Mouse (Mus musculus) CH12.LX (cell line): Measurements from ENCODE around the gene Tmem30b. TPM values are rescaled to one million over a fixed set of nuclear protein-coding genes. Genes with fewer than 3 reads are reported as not detected.

Source experiments
- DNase-seq: peaks from one replicate; pipeline ENCODE4 v3.0.0-alpha.2; 2013; ENCODE audit errors: extremely low read depth
- H3K27ac ChIP-seq: 2 replicates; pipeline ENCODE4 v1.5.1; 2012; ENCODE audit warnings: low read depth, mild to moderate bottlenecking, control low read depth, moderate library complexity; ENCODE audit not compliant: insufficient read depth
- H3K27me3 ChIP-seq: replicated peaks from 2 replicates; pipeline ENCODE3; 2012; ENCODE audit warnings: inconsistent platforms
- H3K36me3 ChIP-seq, 2 experiments: replicated peaks in 1 of 2; 2 replicates each; pipeline versions ENCODE3 to v1.6.1; 2012; ENCODE audit warnings: inconsistent platforms in 1 of 2, low read length in 1 of 2, mild to moderate bottlenecking in 1 of 2, mixed read lengths in 1 of 2, moderate library complexity in 1 of 2; ENCODE audit not compliant: control insufficient read depth in 1 of 2, insufficient read depth in 1 of 2
- H3K4me1 ChIP-seq, 2 experiments: 2 replicates each; pipeline ENCODE4 v1.6.1; 2012; ENCODE audit warnings: inconsistent platforms in 1 of 2, moderate library complexity in 1 of 2; ENCODE audit not compliant: insufficient read depth in 2 of 2, control insufficient read depth in 1 of 2
- H3K4me2 ChIP-seq: 2 replicates; pipeline ENCODE4 v1.6.1; 2012; ENCODE audit warnings: low read depth, mild to moderate bottlenecking, control low read depth; ENCODE audit not compliant: poor library complexity, insufficient read depth, severe bottlenecking
- H3K4me3 ChIP-seq, 3 experiments: fragments of 150-350 bp in 1 of 3; sonication (generic) in 1 of 3; replicated peaks in 1 of 3; 2 replicates each; pipeline versions ENCODE3 to v1.5.1; 2011 to 2012; ENCODE audit warnings: low read depth in 2 of 3, low read length in 2 of 3, mild to moderate bottlenecking in 2 of 3, moderate library complexity in 2 of 3, control low read depth in 1 of 3, improper control_type of control experiment in 1 of 3, inconsistent platforms in 1 of 3, mixed read lengths in 1 of 3; ENCODE audit not compliant: poor library complexity in 1 of 3
- H3K79me2 ChIP-seq: replicated peaks from 2 replicates; pipeline ENCODE4 v1.6.1; 2012; ENCODE audit warnings: mild to moderate bottlenecking, moderate library complexity; ENCODE audit not compliant: control insufficient read depth, poor library complexity, insufficient read depth, severe bottlenecking; ENCODE audit errors: extremely low read depth
- H3K9ac ChIP-seq: 2 replicates; pipeline ENCODE4 v1.6.1; 2012; ENCODE audit warnings: low read depth, mild to moderate bottlenecking, control low read depth, moderate library complexity; ENCODE audit not compliant: insufficient read depth
- H3K9me3 ChIP-seq: replicated peaks from 2 replicates; pipeline ENCODE3; 2012; ENCODE audit warnings: low read length, inconsistent platforms, mixed read lengths
- BHLHE40 ChIP-seq: IDR thresholded peaks from 2 replicates; pipeline ENCODE4 v1.6.1; 2011; ENCODE audit warnings: mild to moderate bottlenecking, low read depth, low read length, improper control_type of control experiment
- CHD1 ChIP-seq: IDR thresholded peaks from 2 replicates; pipeline ENCODE4 v1.6.1; 2012; ENCODE audit warnings: low read depth, low read length, improper control_type of control experiment, inconsistent platforms
- CHD2 ChIP-seq: IDR thresholded peaks from 2 replicates; pipeline ENCODE4 v1.6.1; 2011; ENCODE audit warnings: low read length, improper control_type of control experiment
- CTCF ChIP-seq, 2 experiments: IDR thresholded peaks in 1 of 2; conservative IDR thresholded peaks in 1 of 2; 2 replicates each; pipeline ENCODE4 v1.5.1; 2011 to 2012; ENCODE audit warnings: low read depth in 2 of 2, low read length in 2 of 2, improper control_type of control experiment in 1 of 2, inconsistent platforms in 1 of 2, mild to moderate bottlenecking in 1 of 2, moderate library complexity in 1 of 2
- E2F4 ChIP-seq: IDR thresholded peaks from 2 replicates; pipeline ENCODE4 v1.6.1; 2011; ENCODE audit warnings: low read depth, low read length, improper control_type of control experiment; ENCODE audit not compliant: insufficient replicate concordance
- ELF1 ChIP-seq: IDR thresholded peaks from 2 replicates; pipeline ENCODE4 v1.6.1; 2014; ENCODE audit warnings: low read depth, mild to moderate bottlenecking, inconsistent platforms, low read length, improper control_type of control experiment
- EP300 ChIP-seq: IDR thresholded peaks from 2 replicates; pipeline ENCODE4 v1.6.1; 2011; ENCODE audit warnings: low read length, improper control_type of control experiment
- ETS1 ChIP-seq: conservative IDR thresholded peaks from 2 replicates; pipeline ENCODE4 v1.6.1; 2012; ENCODE audit warnings: low read depth, mild to moderate bottlenecking, inconsistent platforms, low read length, improper control_type of control experiment, moderate library complexity
- GABPA ChIP-seq: IDR thresholded peaks from 2 replicates; pipeline ENCODE4 v1.6.1; 2012; ENCODE audit warnings: low read depth, low read length, improper control_type of control experiment, inconsistent platforms; ENCODE audit not compliant: insufficient replicate concordance
- IRF4 ChIP-seq: IDR thresholded peaks from 2 replicates; pipeline ENCODE4 v1.6.1; 2014; ENCODE audit warnings: low read depth, mild to moderate bottlenecking, inconsistent platforms, low read length, improper control_type of control experiment
- JUND ChIP-seq: conservative IDR thresholded peaks from 2 replicates; pipeline ENCODE4 v1.6.1; 2011; ENCODE audit warnings: low read depth, low read length, improper control_type of control experiment
- KAT2A ChIP-seq: IDR thresholded peaks from 2 replicates; pipeline ENCODE4 v1.6.1; 2012; ENCODE audit warnings: low read length, improper control_type of control experiment, inconsistent platforms; ENCODE audit not compliant: insufficient replicate concordance
- MAFK ChIP-seq: IDR thresholded peaks from 2 replicates; pipeline ENCODE4 v1.6.1; 2011; ENCODE audit warnings: low read length, improper control_type of control experiment; ENCODE audit not compliant: insufficient replicate concordance
- MAZ ChIP-seq: IDR thresholded peaks from 2 replicates; pipeline ENCODE4 v1.6.1; 2012; ENCODE audit warnings: low read depth, mild to moderate bottlenecking, inconsistent platforms, low read length, improper control_type of control experiment, moderate library complexity
- MEF2A ChIP-seq: IDR thresholded peaks from 2 replicates; pipeline ENCODE4 v1.6.1; 2014; ENCODE audit warnings: low read depth, mild to moderate bottlenecking, inconsistent platforms, low read length, improper control_type of control experiment, borderline replicate concordance
- NELFE ChIP-seq: IDR thresholded peaks from 2 replicates; pipeline ENCODE4 v1.6.1; 2011; ENCODE audit warnings: low read depth, low read length, improper control_type of control experiment
- SIN3A ChIP-seq: IDR thresholded peaks from 2 replicates; pipeline ENCODE4 v1.6.1; 2012; ENCODE audit warnings: low read length, improper control_type of control experiment, inconsistent platforms
- TBP ChIP-seq: conservative IDR thresholded peaks from 2 replicates; pipeline ENCODE4 v1.6.1; 2011; ENCODE audit warnings: low read depth, low read length, improper control_type of control experiment
- TCF12 ChIP-seq: IDR thresholded peaks from 2 replicates; pipeline ENCODE4 v1.6.1; 2014; ENCODE audit warnings: low read depth, mild to moderate bottlenecking, inconsistent platforms, low read length, improper control_type of control experiment
- USF2 ChIP-seq: conservative IDR thresholded peaks from 2 replicates; pipeline ENCODE4 v1.6.1; 2011; ENCODE audit warnings: low read depth, low read length, improper control_type of control experiment
- ZKSCAN1 ChIP-seq: IDR thresholded peaks from 2 replicates; pipeline ENCODE4 v1.6.1; 2012; ENCODE audit warnings: low read depth, inconsistent platforms, low read length, improper control_type of control experiment, borderline replicate concordance
- ZMIZ1 ChIP-seq: IDR thresholded peaks from 2 replicates; pipeline ENCODE4 v1.6.1; 2012; ENCODE audit warnings: low read depth, mild to moderate bottlenecking, inconsistent platforms, low read length, improper control_type of control experiment
- ZNF384 ChIP-seq: IDR thresholded peaks from 2 replicates; pipeline ENCODE4 v1.6.1; 2012; ENCODE audit warnings: low read depth, low read length, improper control_type of control experiment, inconsistent platforms
- dilution Hi-C: fragments of 300-500 bp; cut with MboI; formaldehyde crosslinking; loops from 2 replicates; pipeline ENCODE4 v1.14.3; 2020; ENCODE audit warnings: low sequenced_read_pairs; ENCODE audit not compliant: extremely low pct_unique_long_range_greater_than_20kb, extremely low pct_ligation_motif_present
- in situ Hi-C: fragments of 300-500 bp; cut with MboI; formaldehyde crosslinking; loops from 3 replicates; pipeline ENCODE4 v1.14.3; 2019; ENCODE audit warnings: low sequenced_read_pairs, low pct_ligation_motif_present, low pct_unique_long_range_greater_than_20kb, mixed read lengths
- polyA plus RNA-seq: library from polyadenylated mRNA; unstranded; fragments of >175 nt; gene quantifications from 2 replicates; pipeline ENCODE4 v1.2.1, GENCODE M21; 2012; ENCODE audit warnings: low read depth; ENCODE audit not compliant: insufficient read length
- total RNA-seq, 2 experiments: library from RNA; depleted of rRNA; stranded (reverse); fragments of 300-350 nt in 1 of 2; fragments of >200 nt in 1 of 2; gene quantifications; 2 replicates each; pipeline ENCODE4 v1.2.3; 2012 to 2014

Gene Tmem30b
- total and polyA plus RNA-seq, 3 experiments: not detected

GRCm38 (mm10) chr12:73500689-73501326 lies 45.4 kb downstream of the Tmem30b start:
- H3K36me3 ChIP-seq: no peaks in the 10 kb centered on the region
- H3K27ac ChIP-seq: no peak overlapping the region
- in situ Hi-C loops: loop anchor here (25.0 kb wide), 1 partner anchor 664 kb away; no protein-coding TSS in a partner anchor
- peak; percentile 9 for DNase-seq
- H3K9ac ChIP-seq: no peak overlapping the region
- H3K27me3 ChIP-seq: no peaks in the 10 kb centered on the region
- no peaks in the 10 kb centered on the region for H3K9me3 ChIP-seq
- peaks cover 2 to 23% of the 10 kb centered on the region in 2 experiments; a peak in 3 of 4 replicates for H3K4me1 ChIP-seq
- H3K4me2 ChIP-seq: no peak overlapping the region
- TF ChIP-seq ZNF384 (no peak), CHD1 (no peak), CHD2 (no peak), KAT2A (no peak), EP300 (no peak)
- H3K4me3 ChIP-seq: no peak overlapping the region
- dilution Hi-C loops: no loop called here
- no peaks in the 10 kb centered on the region for H3K79me2 ChIP-seq

GRCm38 (mm10) chr12:73495172-73495571 lies 51.0 kb downstream of the Tmem30b start:
- in situ Hi-C loops: no loop called here
- Histone ChIP-seq H3K27me3 (no peaks in the 10 kb centered on the region), H3K79me2 (no peaks in the 10 kb centered on the region)

GRCm38 (mm10) chr12:73493929-73494530 lies 52.2 kb downstream of the Tmem30b start:
- in situ Hi-C loops: no loop called here
- no peak for TF ChIP-seq NELFE
- TF ChIP-seq USF2: no peak
- TF ChIP-seq BHLHE40: peak; percentile 97
- TF ChIP-seq ELF1: 0 out of 2 replicates have a peak, but pooled peaks have one; percentile 13
- TF ChIP-seq CHD1: no peak
- TF ChIP-seq ZMIZ1: no peak
- peak; percentile 45; the same call in 1 of the 2 replicates for TF ChIP-seq ETS1
- peak; percentile 57 for TF ChIP-seq IRF4
- no peak for TF ChIP-seq SIN3A
- TF ChIP-seq TCF12: peak; percentile 29; the same call in 1 of the 2 replicates
- no peak for TF ChIP-seq JUND
- no peak for TF ChIP-seq E2F4
- no peak for TF ChIP-seq KAT2A
- no peak for TF ChIP-seq EP300
- no peak for TF ChIP-seq MAZ
- TF ChIP-seq MAFK: no peak
- no peak for TF ChIP-seq ZKSCAN1
- TF ChIP-seq GABPA: no peak
- no peak for TF ChIP-seq TBP
- TF ChIP-seq MEF2A: no peak
- TF ChIP-seq CTCF (conservative IDR thresholded peaks at IDR 0.05 in 1 of 2, IDR thresholded peaks at IDR 0.05 in 1 of 2; ENCODE audit: low read depth in 2 of 2, low read length in 2 of 2): no peak

More at GRCm38 (mm10) chr12:73495172-73495571, 51.0 kb downstream of the Tmem30b start:
- no peak overlapping the region for H3K27ac ChIP-seq
- peaks cover 12 to 35% of the 10 kb centered on the region in 2 experiments; a peak in 3 of 4 replicates for H3K4me1 ChIP-seq
- H3K4me2 ChIP-seq: no peak overlapping the region
- no peak overlapping the region for H3K4me3 ChIP-seq
- dilution Hi-C loops: no loop called here
- no peak for DNase-seq
- H3K9ac ChIP-seq: no peak overlapping the region
- no peaks in the 10 kb centered on the region for H3K9me3 ChIP-seq
- no peak for TF ChIP-seq TCF12
- no peak for TF ChIP-seq GABPA
- no peaks in the 10 kb centered on the region for H3K36me3 ChIP-seq

More at GRCm38 (mm10) chr12:73493929-73494530, 52.2 kb downstream of the Tmem30b start:
- no peak overlapping the region for H3K4me3 ChIP-seq
- peaks cover 6% of the 10 kb centered on the region for H3K9me3 ChIP-seq
- H3K79me2 ChIP-seq: no peaks in the 10 kb centered on the region
- no peaks in the 10 kb centered on the region for H3K27me3 ChIP-seq
- H3K4me1 ChIP-seq: peaks cover 12 to 25% of the 10 kb centered on the region in 2 experiments; a peak in 3 of 4 replicates
- H3K27ac ChIP-seq: no peak overlapping the region
- dilution Hi-C loops: no loop called here
- H3K36me3 ChIP-seq: no peaks in the 10 kb centered on the region
- H3K9ac ChIP-seq: no peak overlapping the region
- peak; percentile 29 for DNase-seq
- H3K4me2 ChIP-seq: peak overlapping the region; percentile 42; the same call in 1 of the 2 replicates
